Mouse (Mus musculus) liver, embryonic 16.5 days (tissue): ENCODE data around the gene Cd59b. TPM values are rescaled to one million over a fixed set of nuclear protein-coding genes. Genes with fewer than 3 reads are reported as not detected.
"Not testable (repeated sequence)": the region's sequence is repeated elsewhere in the genome, so short reads cannot be mapped to it uniquely, and the experiment has no call there.

Experiments
- ATAC-seq: fragments of 200-750 bp; cut with Nextera tagmentation; 2 replicates; pipeline ENCODE4 v1.8.0; 2017; ENCODE audit warnings: low read depth, mild to moderate bottlenecking, moderate number of reproducible peaks, moderate library complexity
- H3K27ac ChIP-seq: fragments of 300-500 bp; sonication (generic); 2 replicates; pipeline ENCODE4 v1.5.1; 2014; ENCODE audit warnings: mild to moderate bottlenecking, low read length
- H3K27me3 ChIP-seq: fragments of 300-500 bp; sonication (generic); 2 replicates; pipeline ENCODE4 v1.6.1; 2014; ENCODE audit warnings: low read depth, low read length, mixed read lengths; ENCODE audit not compliant: control insufficient read depth, insufficient read depth
- H3K36me3 ChIP-seq: fragments of 300-500 bp; sonication (generic); 2 replicates; pipeline ENCODE4 v1.6.1; 2014; ENCODE audit warnings: mild to moderate bottlenecking; ENCODE audit not compliant: control insufficient read depth, insufficient read depth
- H3K4me1 ChIP-seq: fragments of 300-500 bp; sonication (generic); 2 replicates; pipeline ENCODE4 v1.6.1; 2014; ENCODE audit warnings: low read depth, low read length, mixed read lengths; ENCODE audit not compliant: control insufficient read depth
- H3K4me2 ChIP-seq: fragments of 300-500 bp; sonication (generic); 2 replicates; pipeline ENCODE4 v1.6.1; 2014; ENCODE audit warnings: low read depth, low read length, mixed read lengths
- H3K4me3 ChIP-seq: fragments of 300-500 bp; sonication (generic); 2 replicates; pipeline ENCODE4 v1.5.1; 2014; ENCODE audit warnings: low read depth, mild to moderate bottlenecking, low read length
- H3K9ac ChIP-seq: fragments of 300-500 bp; sonication (generic); 2 replicates; pipeline ENCODE4 v1.6.1; 2014; ENCODE audit warnings: low read depth, low read length
- H3K9me3 ChIP-seq: fragments of 300-500 bp; sonication (generic); replicated peaks from 2 replicates; pipeline ENCODE4 v1.6.1; 2016; ENCODE audit warnings: low read length; ENCODE audit not compliant: control insufficient read depth
- WGBS: fragments of 180-500 bp; shearing (Covaris S2); extraction: QIAGEN DNeasy Blood & Tissue Kit; methylation state at CpG from one replicate; pipeline ENCODE4 v1.1.7; 2014; ENCODE audit not compliant: insufficient replicate concordance; 5-methylcytosine and 5-hydroxymethylcytosine counted together
- polyA plus RNA-seq: library from polyadenylated mRNA; unstranded; fragments of >200 nt; fragmentation: Nextera tagmentation; extraction: Ambion mirVana; gene quantifications from 2 replicates; pipeline ENCODE4 v1.2.1, GENCODE M21; 2015

Gene Cd59b
- polyA plus RNA-seq, 1 experiment from 2014 or later = 9.7 TPM

DNA sequence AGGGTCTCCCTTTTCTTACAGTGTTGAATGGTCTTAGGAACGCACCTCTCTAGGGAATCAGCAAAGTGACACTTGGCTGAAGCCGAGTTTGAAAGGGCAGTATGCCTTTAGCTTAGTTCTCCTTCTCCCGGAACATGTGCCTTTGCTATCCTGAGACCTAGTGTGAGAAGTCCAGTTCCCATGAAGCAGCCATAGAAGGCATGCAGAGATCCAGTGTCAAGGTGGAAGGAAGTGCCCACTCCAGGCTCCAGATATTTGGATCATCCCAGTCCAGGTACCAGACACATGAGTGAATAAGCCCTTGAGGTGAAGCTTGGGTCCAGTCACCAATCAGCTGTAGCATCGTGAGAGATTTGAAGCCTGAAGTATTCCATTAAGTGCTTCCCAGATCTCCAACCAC lies 10.7 kb upstream of the Cd59b start:
- Histone ChIP-seq H3K9ac (no peak overlapping the region), H3K36me3 (peaks cover 43% of the 10 kb centered on the region), H3K27ac (no peak overlapping the region), H3K4me3 (no peak overlapping the region), H3K4me2 (no peak overlapping the region), H3K9me3 (no peaks in the 10 kb centered on the region), H3K27me3 (no peaks in the 10 kb centered on the region), H3K4me1 (peaks cover 3% of the 10 kb centered on the region)
- no peak for ATAC-seq
- WGBS = 88% methylated on average over 4 of the region's 4 CpGs

DNA sequence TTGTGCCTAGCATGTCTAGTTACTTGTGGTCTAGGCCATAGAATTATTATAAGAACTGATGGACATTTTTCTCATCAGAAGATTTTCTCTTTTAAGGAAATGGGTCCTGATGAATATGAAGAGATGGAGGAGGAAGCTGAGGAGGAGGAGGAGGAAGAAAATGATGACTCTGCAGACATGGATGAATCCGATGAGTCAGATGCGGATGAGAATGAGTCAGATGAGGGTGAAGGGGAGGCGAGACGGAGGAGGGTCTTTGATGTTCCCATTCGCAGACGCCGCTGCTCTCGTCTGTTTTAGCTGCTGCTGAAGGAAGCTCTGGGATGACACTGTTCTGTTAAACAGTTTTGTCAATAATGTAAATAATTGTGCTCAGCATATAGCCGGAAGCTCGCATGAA lies 9.9 kb upstream of the Cd59b start:
- Histone ChIP-seq H3K4me3 (no peak overlapping the region), H3K27ac (no peak overlapping the region), H3K9me3 (no peaks in the 10 kb centered on the region), H3K4me2 (no peak overlapping the region), H3K36me3 (peaks cover 35% of the 10 kb centered on the region), H3K27me3 (no peaks in the 10 kb centered on the region), H3K9ac (no peak overlapping the region), H3K4me1 (peaks cover 8% of the 10 kb centered on the region)
- ATAC-seq = no peak
- WGBS = 91% methylated on average over 10 of the region's 10 CpGs

DNA sequence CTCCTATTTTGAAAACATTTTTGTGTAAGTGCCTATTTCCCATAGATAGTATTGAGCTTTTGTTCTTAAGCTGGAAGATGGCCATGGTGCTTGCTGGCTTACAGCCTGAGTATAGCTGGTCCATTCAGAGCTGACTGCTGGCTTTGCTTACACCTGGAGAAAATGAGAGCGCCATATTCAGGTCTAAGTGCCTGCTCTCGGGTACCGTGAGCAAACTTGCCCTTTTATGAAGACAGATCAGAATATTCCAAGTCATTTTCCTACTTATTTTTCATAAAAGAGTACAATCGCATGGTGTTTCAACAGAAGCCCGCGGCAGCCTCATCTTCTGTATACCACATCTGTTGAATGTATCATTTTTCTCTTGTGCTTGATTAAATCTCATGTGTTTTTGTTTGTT lies 8.7 kb upstream of the Cd59b start:
- no peaks in the 10 kb centered on the region for H3K27me3 ChIP-seq
- WGBS = 94% methylated on average over 6 of the region's 6 CpGs
- no peak overlapping the region for H3K9ac ChIP-seq
- no peak overlapping the region for H3K27ac ChIP-seq
- H3K4me2 ChIP-seq = no peak overlapping the region
- peaks cover 8% of the 10 kb centered on the region for H3K4me1 ChIP-seq
- peaks cover 27% of the 10 kb centered on the region for H3K36me3 ChIP-seq
- H3K4me3 ChIP-seq = no peak overlapping the region
- H3K9me3 ChIP-seq = no peaks in the 10 kb centered on the region
- ATAC-seq = no peak

DNA sequence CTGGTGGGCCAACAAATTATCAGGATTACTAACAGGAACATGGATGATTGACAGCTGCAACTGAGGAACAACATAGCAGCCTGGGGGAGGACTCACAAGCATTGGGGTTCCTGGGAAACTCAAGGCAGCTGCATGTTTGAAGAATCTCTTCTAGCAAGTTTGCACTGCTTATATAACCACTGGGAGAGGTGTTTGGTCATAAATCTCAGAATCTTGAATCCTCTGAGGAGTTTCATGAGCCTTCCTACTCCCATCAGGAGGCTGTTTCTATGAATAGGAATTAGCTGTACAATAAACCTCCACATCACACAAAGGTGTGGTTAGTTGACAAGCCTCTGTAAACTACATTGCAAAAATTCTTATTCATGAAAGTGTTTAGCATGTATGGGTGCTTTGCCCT lies 7.0 kb upstream of the Cd59b start:
- no peak overlapping the region for H3K27ac ChIP-seq
- ATAC-seq = no peak
- no peak overlapping the region for H3K4me2 ChIP-seq
- H3K36me3 ChIP-seq = peaks cover 27% of the 10 kb centered on the region
- peaks cover 8% of the 10 kb centered on the region for H3K4me1 ChIP-seq
- H3K9ac ChIP-seq = no peak overlapping the region
- no peaks in the 10 kb centered on the region for H3K27me3 ChIP-seq
- no peaks in the 10 kb centered on the region for H3K9me3 ChIP-seq
- H3K4me3 ChIP-seq = no peak overlapping the region

DNA sequence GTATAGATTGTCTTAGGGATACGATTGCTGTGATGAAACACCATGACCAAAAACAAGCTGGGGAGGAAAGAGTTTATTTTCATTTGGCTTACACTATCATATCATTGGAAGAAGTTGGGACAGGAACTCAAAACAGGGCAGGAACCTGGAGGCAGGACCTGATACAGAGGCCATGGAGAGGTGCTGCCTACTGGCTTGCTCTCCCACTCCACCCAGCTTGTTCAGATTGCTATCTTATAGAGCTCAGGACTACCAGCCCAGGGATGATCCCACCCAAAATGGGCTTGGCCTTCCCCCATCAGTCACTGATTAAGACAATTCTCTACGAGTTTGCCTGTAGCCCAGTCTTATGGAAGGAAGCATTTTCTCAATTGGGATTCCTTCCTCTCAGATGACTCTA lies 5.5 kb upstream of the Cd59b start:
- Histone ChIP-seq H3K36me3 (peaks cover 21% of the 10 kb centered on the region), H3K4me3 (no peak overlapping the region), H3K4me1 (peaks cover 13% of the 10 kb centered on the region), H3K27ac (no peak overlapping the region), H3K9ac (no peak overlapping the region), H3K27me3 (no peaks in the 10 kb centered on the region), H3K4me2 (no peak overlapping the region), H3K9me3 (no peaks in the 10 kb centered on the region)
- WGBS = 58% methylated on average over 2 of the region's 2 CpGs
- ATAC-seq = peak; percentile 74

DNA sequence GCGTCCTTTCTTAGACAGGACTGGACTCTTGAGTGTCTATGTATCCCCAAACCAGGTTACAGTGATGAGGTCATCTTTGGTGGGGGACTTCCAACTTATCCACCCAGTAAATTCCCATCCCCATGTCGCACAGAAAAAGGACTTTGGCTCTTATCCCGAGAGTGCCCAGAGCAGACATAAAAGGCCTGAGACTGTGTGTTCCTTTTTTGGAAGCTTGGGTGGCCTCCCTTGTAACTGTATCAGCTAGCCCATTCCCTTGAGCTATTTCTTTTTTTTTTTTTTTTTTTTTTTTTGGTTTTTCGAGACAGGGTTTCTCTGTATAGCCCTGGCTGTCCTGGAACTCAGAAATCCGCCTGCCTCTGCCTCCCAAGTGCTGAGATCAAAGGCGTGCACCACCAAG lies 4.1 kb upstream of the Cd59b start, which contains the start of gene Gm10912:
Gene Gm10912 (plus strand): TSS at position 301 of the 400 bp plus-strand sequence.
- H3K27ac ChIP-seq, H3K9ac ChIP-seq, H3K27me3 ChIP-seq, ATAC-seq, H3K4me3 ChIP-seq, H3K9me3 ChIP-seq, H3K4me2 ChIP-seq: not testable (repeated sequence)
- Histone ChIP-seq H3K36me3 (peaks cover 12% of the 10 kb centered on the region), H3K4me1 (peaks cover 25% of the 10 kb centered on the region)
- 78% methylated on average over 6 of the region's 6 CpGs for WGBS

DNA sequence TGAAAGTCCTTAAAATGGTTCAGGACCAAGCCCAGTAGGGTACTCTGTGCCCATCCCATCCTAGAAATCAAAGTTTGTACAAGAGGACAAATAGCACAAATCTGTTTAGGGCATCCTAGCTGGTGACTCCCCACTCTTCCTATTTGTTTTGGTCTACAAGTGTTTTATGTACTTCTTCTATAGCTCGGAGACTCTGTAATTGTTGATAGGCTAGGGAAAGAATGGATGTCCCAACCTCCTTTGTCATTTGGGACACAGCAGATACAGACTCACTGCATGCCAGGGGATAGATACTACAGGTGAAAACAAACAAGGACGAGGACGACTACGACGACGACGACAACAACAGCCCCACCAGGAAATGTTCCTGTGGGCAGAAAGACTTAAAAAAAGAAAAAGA lies 1.2 kb upstream of the Cd59b start, which contains the start of gene Gm10799:
Gene Gm10799 (minus strand): TSS at position 101 of the 400 bp plus-strand sequence.
- not testable (repeated sequence) for H3K9ac ChIP-seq, H3K27me3 ChIP-seq, H3K36me3 ChIP-seq, ATAC-seq, H3K4me3 ChIP-seq, H3K9me3 ChIP-seq
- H3K27ac ChIP-seq = peak within 1 kb of the TSS; percentile 87
- H3K4me2 ChIP-seq = peak within 1 kb of the TSS; percentile 77
- peaks cover 25% of the 10 kb centered on the region for H3K4me1 ChIP-seq
- WGBS = 40% methylated on average over 7 of the region's 7 CpGs

DNA sequence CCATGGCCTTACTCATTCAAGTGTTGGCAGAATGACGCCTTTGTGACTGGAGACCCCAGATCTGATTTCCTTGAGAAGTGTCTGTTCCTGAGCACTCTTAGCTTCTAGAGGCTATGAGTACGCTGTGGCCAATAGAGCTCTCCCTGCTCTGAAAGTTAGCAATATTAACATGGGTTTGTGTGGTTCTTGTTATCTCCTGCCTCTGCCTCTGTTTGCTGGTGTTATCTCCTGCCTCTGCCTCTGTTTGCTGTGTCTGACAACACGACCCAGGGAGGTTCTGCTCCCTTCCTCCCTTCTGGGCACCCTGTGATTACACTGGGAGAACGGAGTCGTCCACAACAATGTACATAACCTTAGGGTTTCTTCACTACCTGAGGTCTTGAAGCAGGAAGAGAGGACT lies 8.6 kb downstream of the Cd59b start:
- H3K9me3 ChIP-seq, H3K27me3 ChIP-seq, H3K36me3 ChIP-seq: not testable (repeated sequence)
- H3K9ac ChIP-seq = peak overlapping the region; percentile 40; the same call in 1 of the 2 replicates
- peaks cover 20% of the 10 kb centered on the region for H3K4me1 ChIP-seq
- peak overlapping the region; percentile 29 for H3K4me2 ChIP-seq
- ATAC-seq = peak; percentile 98
- peak overlapping the region; percentile 81 for H3K27ac ChIP-seq
- 16% methylated on average over 5 of the region's 5 CpGs for WGBS
- 0 out of 2 replicates have a peak overlapping the region, but pooled peaks have one; percentile 1 for H3K4me3 ChIP-seq

DNA sequence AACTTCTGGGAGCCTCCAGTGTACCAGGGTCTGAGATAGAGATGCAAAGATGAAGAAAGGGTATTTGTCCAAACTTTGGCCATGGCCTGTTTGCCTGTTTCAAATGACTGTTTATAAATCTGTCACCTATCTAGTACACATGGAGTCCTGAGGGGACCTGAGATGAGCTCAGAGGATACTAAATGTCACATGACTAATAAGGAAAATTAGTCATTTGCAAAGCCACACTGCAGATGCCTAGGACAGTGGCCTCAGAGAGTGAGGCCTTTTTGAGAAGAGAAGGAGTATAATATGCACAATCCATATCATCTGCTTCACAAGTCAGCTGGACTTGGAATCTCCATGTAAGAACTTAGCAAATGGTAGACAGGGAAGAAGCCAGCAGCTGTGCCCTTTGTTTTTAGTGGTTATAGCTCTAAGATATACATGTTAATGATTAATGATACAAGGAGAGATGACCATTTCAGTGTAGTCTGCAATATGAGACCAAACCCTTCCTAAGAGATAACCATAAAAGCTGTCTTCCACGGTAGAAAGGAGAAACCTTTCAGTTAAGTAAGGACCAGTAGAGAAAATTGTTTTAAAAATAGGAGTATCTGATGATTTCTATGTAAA lies 11.9 kb downstream of the Cd59b start:
- no CpG with 5 or more reads among the region's 1 CpGs for WGBS
- H3K9me3 ChIP-seq, H3K9ac ChIP-seq, ATAC-seq, H3K27ac ChIP-seq, H3K4me2 ChIP-seq, H3K4me3 ChIP-seq, H3K27me3 ChIP-seq, H3K36me3 ChIP-seq: not testable (repeated sequence)
- H3K4me1 ChIP-seq = peaks cover 24% of the 10 kb centered on the region
